Mouse (Mus musculus): ENCODE measurements around the gene Gga1. TPM values are rescaled to one million over a fixed set of nuclear protein-coding genes. Genes with fewer than 3 reads are reported as not detected.

The Gga1 gene
- 42.5 and 51.8 TPM in 2 replicates for polyA plus RNA-seq (2015; fragmentation: Nextera tagmentation; extraction: Ambion mirVana)

GRCm38 (mm10) chr15:78876991-78877809 is at the start of gene Gga1:
Gene Gga1, plus strand, starts transcription at chr15:78877190.
- Histone ChIP-seq H3K4me3 (peak within 1 kb of the TSS; percentile 70), H3K4me1 (peaks cover 42% of the 10 kb centered on the region), H3K4me2 (peak within 1 kb of the TSS; percentile 93), H3K36me3 (peaks cover 23% of the 10 kb centered on the region), H3K27ac (peak within 1 kb of the TSS; percentile 99), H3K9ac (peak within 1 kb of the TSS; percentile 87), H3K9me3 (no peaks in the 10 kb centered on the region), H3K27me3 (no peaks in the 10 kb centered on the region)
- under 1% methylated on average over 57 of the region's 95 CpGs for WGBS
- peak; percentile 86 for ATAC-seq (ENCODE audit: insufficient number of reproducible peaks, insufficient read depth, low FRiP score, low TSS enrichment, low read depth)

GRCm38 (mm10) chr15:78828315-78828714 is 48.7 kb upstream of the Gga1 start:
- Histone ChIP-seq H3K36me3 (no peaks in the 10 kb centered on the region), H3K9ac (0 out of 2 replicates have a peak overlapping the region, but pooled peaks have one; percentile 21), H3K9me3 (no peaks in the 10 kb centered on the region), H3K4me2 (no peak overlapping the region), H3K27ac (no peak overlapping the region; the same call in 1 of the 2 replicates), H3K27me3 (0 out of 2 replicates have a peak, but pooled peaks cover 3% of the 10 kb centered on the region), H3K4me3 (no peak overlapping the region), H3K4me1 (peaks cover 39% of the 10 kb centered on the region)
- 21% methylated on average over 5 of the region's 5 CpGs for WGBS
- ATAC-seq (ENCODE audit: insufficient number of reproducible peaks, insufficient read depth, low FRiP score, low TSS enrichment, low read depth) = no peak

DNA sequence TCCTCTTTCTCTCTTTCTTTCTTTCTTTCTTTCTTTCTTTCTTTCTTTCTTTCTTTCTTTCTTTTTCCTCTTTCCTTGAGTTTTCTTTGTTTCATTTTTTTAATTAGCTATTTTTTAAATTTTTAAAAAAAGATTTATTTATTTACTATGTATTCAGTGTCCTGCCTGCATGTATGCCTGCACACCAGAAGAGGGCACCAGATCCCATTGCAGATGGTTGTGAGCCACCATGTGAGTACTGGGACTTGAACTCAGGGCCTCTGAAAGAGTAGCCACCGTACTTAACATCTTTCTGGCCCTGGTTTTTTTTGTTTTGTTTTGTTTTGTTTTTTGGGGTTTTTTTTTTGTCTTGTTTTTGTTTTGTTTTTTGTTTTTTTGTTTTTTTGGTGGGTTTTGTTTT is 47.4 kb upstream of the Gga1 start:
- H3K4me1 ChIP-seq = peaks cover 48% of the 10 kb centered on the region
- H3K27me3 ChIP-seq = 0 out of 2 replicates have a peak, but pooled peaks cover 3% of the 10 kb centered on the region

GRCm38 (mm10) chr15:78830742-78831719 is 46.0 kb upstream of the Gga1 start:
- H3K4me2 ChIP-seq = no peak overlapping the region

More for the DNA sequence above, 47.4 kb upstream of the Gga1 start:
- 91% methylated on average over 1 of the region's 1 CpGs for WGBS
- Histone ChIP-seq H3K4me2 (no peak overlapping the region), H3K36me3 (no peaks in the 10 kb centered on the region), H3K4me3 (no peak overlapping the region), H3K9ac (no peak overlapping the region), H3K27ac (no peak overlapping the region), H3K9me3 (no peaks in the 10 kb centered on the region)
- no peak for ATAC-seq (ENCODE audit: insufficient number of reproducible peaks, insufficient read depth, low FRiP score, low TSS enrichment, low read depth)

GRCm38 (mm10) chr15:78831720-78832657 is 45.0 kb upstream of the Gga1 start:
- peak overlapping the region; percentile 80 for H3K27ac ChIP-seq
- 42% methylated on average over 19 of the region's 19 CpGs for WGBS
- no peak for ATAC-seq (ENCODE audit: insufficient number of reproducible peaks, insufficient read depth, low FRiP score, low TSS enrichment, low read depth)
- H3K4me1 ChIP-seq = peaks cover 59% of the 10 kb centered on the region
- H3K9me3 ChIP-seq = no peaks in the 10 kb centered on the region
- no peak overlapping the region for H3K9ac ChIP-seq
- H3K36me3 ChIP-seq = no peaks in the 10 kb centered on the region
- H3K27me3 ChIP-seq = 0 out of 2 replicates have a peak, but pooled peaks cover 3% of the 10 kb centered on the region
- no peak overlapping the region for H3K4me3 ChIP-seq
- H3K4me2 ChIP-seq = 0 out of 2 replicates have a peak overlapping the region, but pooled peaks have one; percentile 3

More at GRCm38 (mm10) chr15:78830742-78831719, 46.0 kb upstream of the Gga1 start:
- 0 out of 2 replicates have a peak, but pooled peaks cover 3% of the 10 kb centered on the region for H3K27me3 ChIP-seq
- no peak for ATAC-seq (ENCODE audit: insufficient number of reproducible peaks, insufficient read depth, low FRiP score, low TSS enrichment, low read depth)
- H3K4me1 ChIP-seq = peaks cover 62% of the 10 kb centered on the region
- no peak overlapping the region for H3K9ac ChIP-seq
- H3K4me3 ChIP-seq = no peak overlapping the region
- H3K36me3 ChIP-seq = no peaks in the 10 kb centered on the region
- WGBS = 46% methylated on average over 10 of the region's 10 CpGs
- H3K9me3 ChIP-seq = no peaks in the 10 kb centered on the region
- 0 out of 2 replicates have a peak overlapping the region, but pooled peaks have one; percentile 80 for H3K27ac ChIP-seq

GRCm38 (mm10) chr15:78832701-78833123 is 44.3 kb upstream of the Gga1 start:
- no peak for ATAC-seq (ENCODE audit: insufficient number of reproducible peaks, insufficient read depth, low FRiP score, low TSS enrichment, low read depth)
- H3K4me3 ChIP-seq = no peak overlapping the region
- H3K9ac ChIP-seq = peak overlapping the region; percentile 57
- H3K27ac ChIP-seq = peak overlapping the region; percentile 80
- 0 out of 2 replicates have a peak, but pooled peaks cover 3% of the 10 kb centered on the region for H3K27me3 ChIP-seq
- H3K9me3 ChIP-seq = no peaks in the 10 kb centered on the region
- H3K36me3 ChIP-seq = no peaks in the 10 kb centered on the region
- peak overlapping the region; percentile 3; the same call in 1 of the 2 replicates for H3K4me2 ChIP-seq
- H3K4me1 ChIP-seq = peaks cover 59% of the 10 kb centered on the region
- WGBS = 21% methylated on average over 14 of the region's 14 CpGs

DNA sequence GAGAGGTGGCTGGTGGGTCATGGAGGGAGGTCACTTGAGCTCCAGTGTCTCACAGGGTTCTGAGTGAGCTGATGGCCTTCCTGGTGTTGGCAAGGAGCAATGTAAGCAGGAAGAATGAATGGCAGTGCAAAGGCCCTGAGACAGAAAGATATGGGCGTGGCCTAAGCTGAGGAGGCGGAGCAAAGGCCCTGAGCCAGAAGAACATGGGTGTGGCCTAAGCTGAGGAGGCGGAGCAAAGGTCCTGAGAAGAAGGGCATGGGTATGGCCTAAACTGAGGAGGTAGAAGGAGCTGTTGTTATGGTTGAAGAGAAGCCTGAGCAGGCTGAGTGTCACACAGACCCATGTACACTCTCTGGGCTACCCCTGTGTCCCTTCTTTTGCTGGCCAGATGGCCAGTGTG is 43.4 kb upstream of the Gga1 start:
- no peaks in the 10 kb centered on the region for H3K36me3 ChIP-seq
- peaks cover 52% of the 10 kb centered on the region for H3K4me1 ChIP-seq
- 0 out of 2 replicates have a peak, but pooled peaks cover 2% of the 10 kb centered on the region for H3K27me3 ChIP-seq
- no peak overlapping the region for H3K4me3 ChIP-seq
- 92% methylated on average over 3 of the region's 3 CpGs for WGBS
- no peak overlapping the region for H3K4me2 ChIP-seq
- no peak for ATAC-seq (ENCODE audit: insufficient number of reproducible peaks, insufficient read depth, low FRiP score, low TSS enrichment, low read depth)
- peak overlapping the region; percentile 80; the same call in 1 of the 2 replicates for H3K27ac ChIP-seq
- no peaks in the 10 kb centered on the region for H3K9me3 ChIP-seq
- H3K9ac ChIP-seq = no peak overlapping the region

- 27% methylated on average over 10 of the region's 10 CpGs for WGBS
- Histone ChIP-seq H3K9ac (no peak overlapping the region), H3K36me3 (no peaks in the 10 kb centered on the region), H3K27ac (peak overlapping the region; percentile 80), H3K27me3 (no peaks in the 10 kb centered on the region), H3K4me1 (peaks cover 58% of the 10 kb centered on the region), H3K9me3 (no peaks in the 10 kb centered on the region), H3K4me2 (no peak overlapping the region), H3K4me3 (no peak overlapping the region)
- ATAC-seq (ENCODE audit: insufficient number of reproducible peaks, insufficient read depth, low FRiP score, low TSS enrichment, low read depth) = no peak
These were observed 42.6 kb upstream of the Gga1 start for GRCm38 (mm10) chr15:78834233-78835005.

DNA sequence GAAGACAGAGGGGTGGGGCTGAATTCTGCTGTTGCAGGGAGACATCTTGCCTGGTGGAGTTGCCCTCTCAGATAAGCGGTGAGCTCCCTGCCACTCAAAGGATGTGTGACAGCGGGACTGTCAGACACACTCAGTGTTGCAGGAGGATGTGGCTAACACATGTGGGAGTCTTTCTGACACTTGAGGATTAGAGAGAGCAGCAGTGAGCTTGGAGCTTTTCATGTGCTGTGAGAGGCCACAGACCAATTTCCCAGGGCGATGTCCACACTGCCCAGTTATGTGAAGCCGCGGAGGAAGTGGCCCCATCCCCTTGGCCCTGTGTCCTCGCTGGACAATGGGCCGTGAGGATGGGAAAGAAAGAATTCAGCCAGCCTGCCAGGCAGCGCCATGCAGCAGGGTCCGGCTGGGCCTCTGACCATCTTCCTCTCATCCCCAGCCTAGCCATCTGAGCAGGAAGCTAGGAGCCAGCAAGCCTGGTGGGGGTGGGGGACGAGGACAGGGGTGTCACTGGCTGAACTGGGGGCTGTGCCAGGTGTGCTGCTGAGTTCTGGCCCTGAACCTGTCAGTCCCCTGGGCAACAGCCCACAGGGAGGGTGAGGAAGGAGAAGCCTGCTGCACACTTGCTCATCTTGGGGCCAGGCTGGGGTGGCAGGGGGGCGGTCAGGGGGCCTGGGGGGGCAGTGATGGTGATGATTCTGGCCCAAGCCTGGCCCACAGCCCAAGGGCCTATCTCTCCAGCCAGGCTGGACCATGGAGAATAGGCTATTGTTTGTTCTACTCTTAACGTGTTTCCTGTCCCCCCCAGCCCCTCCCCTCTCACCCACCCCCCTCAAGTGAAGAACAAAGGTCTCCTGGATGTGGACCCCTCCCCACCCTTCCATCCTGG is 41.5 kb upstream of the Gga1 start:
- no peak for ATAC-seq (ENCODE audit: insufficient number of reproducible peaks, insufficient read depth, low FRiP score, low TSS enrichment, low read depth)
- Histone ChIP-seq H3K4me2 (no peak overlapping the region), H3K36me3 (no peaks in the 10 kb centered on the region), H3K9me3 (no peaks in the 10 kb centered on the region), H3K4me1 (peaks cover 69% of the 10 kb centered on the region), H3K27ac (peak overlapping the region; percentile 80), H3K9ac (peak overlapping the region; percentile 12; the same call in 1 of the 2 replicates), H3K4me3 (no peak overlapping the region), H3K27me3 (no peaks in the 10 kb centered on the region)
- WGBS = 17% methylated on average over 12 of the region's 12 CpGs

Data from embryonic facial prominence, embryonic 13.5 days (tissue).